Mouse (Mus musculus) kidney, adult 2 months (tissue): ENCODE data around the gene Sertad4.

Experiments used
- CTCF ChIP-seq: fragments of 200-500 bp; conservative IDR thresholded peaks from 2 replicates; pipeline ENCODE4 v1.5.1; 2011; ENCODE audit warnings: low read depth, mild to moderate bottlenecking, control low read depth, low read length, moderate library complexity, mixed read lengths; ENCODE audit not compliant: insufficient read depth, insufficient read length
- POLR2A ChIP-seq: fragments of 200-500 bp; IDR thresholded peaks from one replicate; pipeline ENCODE4 v1.6.1; 2011; ENCODE audit warnings: low read depth, low read length, control low read depth

GRCm38 (mm10) chr1:192827955-192828354, 27.6 kb downstream of the Sertad4 start:
- TF ChIP-seq POLR2A (no peak), CTCF (no peak)
